Mouse (Mus musculus) G1E (cell line): ENCODE results near the gene 4930432K21Rik. TPM values are rescaled to one million over a fixed set of nuclear protein-coding genes. Genes with fewer than 3 reads are reported as not detected.

Experiments used
- ATAC-seq: 2 replicates; pipeline ENCODE4 v1.8.0; 2016; ENCODE audit warnings: mild to moderate bottlenecking; ENCODE audit not compliant: insufficient number of reproducible peaks, poor library complexity, low FRiP score, severe bottlenecking; ENCODE audit errors: extremely low read depth
- DNase-seq: peaks from one replicate; pipeline ENCODE4 v3.0.0; 2012; ENCODE audit warnings: low spot score
- H3K27me3 ChIP-seq: 2 replicates; pipeline ENCODE4 v1.6.1; 2012; ENCODE audit warnings: mild to moderate bottlenecking, low read length, inconsistent platforms; ENCODE audit not compliant: insufficient read depth
- H3K36me3 ChIP-seq: replicated peaks from 2 replicates; pipeline ENCODE3; 2012; ENCODE audit warnings: mild to moderate bottlenecking, inconsistent platforms
- H3K4me1 ChIP-seq: 2 replicates; pipeline ENCODE4 v1.6.1; 2012; ENCODE audit warnings: low read depth, low read length, inconsistent platforms, mixed read lengths; ENCODE audit not compliant: insufficient read depth
- H3K4me3 ChIP-seq: 2 replicates; pipeline ENCODE4 v1.5.1; 2012; ENCODE audit warnings: low read depth, mild to moderate bottlenecking, inconsistent platforms, low read length, moderate library complexity, mixed read lengths
- H3K9me3 ChIP-seq: replicated peaks from 2 replicates; pipeline ENCODE4 v1.6.1; 2012; ENCODE audit warnings: inconsistent platforms
- CTCF ChIP-seq: IDR thresholded peaks from 2 replicates; pipeline ENCODE4 v1.5.1; 2012; ENCODE audit warnings: low read depth, low read length, inconsistent platforms, mixed read lengths
- GATA1 ChIP-seq: IDR thresholded peaks from 2 replicates; pipeline ENCODE4 v1.6.1; 2012; ENCODE audit warnings: borderline replicate concordance, low read length, inconsistent platforms, mixed read lengths
- GATA2 ChIP-seq: IDR thresholded peaks from 2 replicates; pipeline ENCODE4 v1.6.1; 2012; ENCODE audit warnings: low read depth, low read length, inconsistent platforms, borderline replicate concordance
- POLR2AphosphoS5 ChIP-seq: IDR thresholded peaks from 2 replicates; pipeline ENCODE4 v1.6.1; 2012; ENCODE audit warnings: low read depth, low read length, inconsistent platforms; ENCODE audit not compliant: insufficient replicate concordance
- TAL1 ChIP-seq: conservative IDR thresholded peaks from 2 replicates; pipeline ENCODE4 v1.6.1; 2012; ENCODE audit warnings: low read depth, low read length, inconsistent platforms, mixed read lengths
- polyA plus RNA-seq: library from polyadenylated mRNA; stranded (reverse); fragments of >175 nt; gene quantifications from 2 replicates; pipeline ENCODE4 v1.2.3, GENCODE M21; 2012
- total RNA-seq, 2 experiments: library from RNA; stranded (forward) in 1 of 2; stranded (reverse) in 1 of 2; fragments of 200-1000 nt in 1 of 2; fragments of >200 nt in 1 of 2; fragmentation: Nextera tagmentation in 1 of 2; gene quantifications; 2 replicates each; pipeline ENCODE4 v1.2.3; 2014 to 2017

The 4930432K21Rik gene
- total and polyA plus RNA-seq, 3 experiments, result 0.08 to 0.55 TPM; not detected in 1

GRCm38 (mm10) chr8:84199348-84200125 is 51.7 kb downstream of the 4930432K21Rik start:
- Histone ChIP-seq H3K36me3 (peaks cover 27% of the 10 kb centered on the region), H3K4me1 (peaks cover 72% of the 10 kb centered on the region), H3K4me3 (peak overlapping the region; percentile 89; the same call in 1 of the 2 replicates), H3K27me3 (no peaks in the 10 kb centered on the region), H3K9me3 (no peaks in the 10 kb centered on the region)
- TF ChIP-seq CTCF, result no peak
- no peak for TF ChIP-seq POLR2AphosphoS5
- no peak for TF ChIP-seq TAL1
- TF ChIP-seq GATA2, result no peak
- TF ChIP-seq GATA1, result no peak
- ATAC-seq, result no peak
- peak; percentile 40 for DNase-seq

GRCm38 (mm10) chr8:84200126-84200555 is 52.3 kb downstream of the 4930432K21Rik start:
- TF ChIP-seq GATA2 (no peak), CTCF (no peak), TAL1 (no peak), POLR2AphosphoS5 (no peak), GATA1 (no peak)
- no peaks in the 10 kb centered on the region for H3K9me3 ChIP-seq
- DNase-seq (no peak), ATAC-seq (no peak)
- peaks cover 32% of the 10 kb centered on the region for H3K36me3 ChIP-seq
- H3K4me1 ChIP-seq, result peaks cover 75% of the 10 kb centered on the region
- H3K4me3 ChIP-seq, result peak overlapping the region; percentile 89
- no peaks in the 10 kb centered on the region for H3K27me3 ChIP-seq

- H3K36me3 ChIP-seq, result peaks cover 39% of the 10 kb centered on the region
- H3K4me1 ChIP-seq, result peaks cover 79% of the 10 kb centered on the region
- DNase-seq, result peak; percentile 63
- ATAC-seq, result no peak
- H3K4me3 ChIP-seq, result peak overlapping the region; percentile 89
- TF ChIP-seq TAL1 (no peak), GATA2 (no peak), CTCF (no peak), POLR2AphosphoS5 (no peak), GATA1 (no peak)
- no peaks in the 10 kb centered on the region for H3K27me3 ChIP-seq
- H3K9me3 ChIP-seq, result no peaks in the 10 kb centered on the region
These were observed 53.1 kb downstream of the 4930432K21Rik start for GRCm38 (mm10) chr8:84200652-84201544.

- H3K4me1 ChIP-seq, result peaks cover 83% of the 10 kb centered on the region
These were observed 53.9 kb downstream of the 4930432K21Rik start for GRCm38 (mm10) chr8:84201545-84202245.

GRCm38 (mm10) chr8:84202466-84202865 is 54.6 kb downstream of the 4930432K21Rik start:
- H3K27me3 ChIP-seq, result no peaks in the 10 kb centered on the region
- H3K4me3 ChIP-seq, result peak overlapping the region; percentile 89
- H3K9me3 ChIP-seq, result no peaks in the 10 kb centered on the region
- ATAC-seq (no peak), DNase-seq (peak; percentile 33)
- H3K36me3 ChIP-seq, result peaks cover 51% of the 10 kb centered on the region
- no peak for TF ChIP-seq CTCF
- peaks cover 86% of the 10 kb centered on the region for H3K4me1 ChIP-seq

More at GRCm38 (mm10) chr8:84201545-84202245, 53.9 kb downstream of the 4930432K21Rik start:
- ATAC-seq, result no peak
- H3K27me3 ChIP-seq, result no peaks in the 10 kb centered on the region
- H3K4me3 ChIP-seq, result peak overlapping the region; percentile 89
- peaks cover 45% of the 10 kb centered on the region for H3K36me3 ChIP-seq
- DNase-seq, result peak; percentile 51
- H3K9me3 ChIP-seq, result no peaks in the 10 kb centered on the region
- TF ChIP-seq GATA1 (no peak), CTCF (no peak), GATA2 (no peak), POLR2AphosphoS5 (no peak), TAL1 (no peak)
